Mouse (Mus musculus) stomach, postnatal 0 days (tissue): ENCODE data around the gene Dbh. TPM values are rescaled to one million over a fixed set of nuclear protein-coding genes. Genes with fewer than 3 reads are reported as not detected.

Source experiments
- ATAC-seq: fragments of 200-750 bp; cut with Nextera tagmentation; 2 replicates; pipeline ENCODE4 v1.8.0; 2017; ENCODE audit not compliant: low FRiP score, low TSS enrichment
- DNase-seq: peaks from one replicate; pipeline ENCODE4 v3.0.0-alpha.2; 2016; ENCODE audit warnings: low spot score
- H3K27ac ChIP-seq: fragments of 300-500 bp; sonication (generic); replicated peaks from 2 replicates; pipeline ENCODE4 v1.5.1; 2014; ENCODE audit warnings: mild to moderate bottlenecking, control low read depth
- H3K27me3 ChIP-seq: fragments of 300-500 bp; sonication (generic); 2 replicates; pipeline ENCODE4 v1.6.1; 2014; ENCODE audit warnings: low read length; ENCODE audit not compliant: control insufficient read depth, insufficient read depth
- H3K36me3 ChIP-seq: fragments of 300-500 bp; sonication (generic); 2 replicates; pipeline ENCODE4 v1.6.1; 2014; ENCODE audit warnings: low read length, mixed read lengths; ENCODE audit not compliant: control insufficient read depth, insufficient read depth
- H3K4me1 ChIP-seq: fragments of 300-500 bp; sonication (generic); replicated peaks from 2 replicates; pipeline ENCODE4 v1.6.1; 2014; ENCODE audit warnings: antibody characterized with exemption; ENCODE audit not compliant: control insufficient read depth, insufficient read depth
- H3K4me2 ChIP-seq: fragments of 300-500 bp; sonication (generic); replicated peaks from 2 replicates; pipeline ENCODE4 v1.6.1; 2014; ENCODE audit warnings: low read depth, mild to moderate bottlenecking, control low read depth, moderate library complexity
- H3K4me3 ChIP-seq: fragments of 300-500 bp; sonication (generic); 2 replicates; pipeline ENCODE4 v1.5.1; 2014; ENCODE audit warnings: low read depth, low read length, control low read depth
- H3K9ac ChIP-seq: fragments of 300-500 bp; sonication (generic); 2 replicates; pipeline ENCODE4 v1.6.1; 2014; ENCODE audit warnings: mild to moderate bottlenecking, low read length, control low read depth, mixed read lengths
- H3K9me3 ChIP-seq: fragments of 300-500 bp; sonication (generic); 2 replicates; pipeline ENCODE4 v1.6.1; 2016; ENCODE audit warnings: low read length; ENCODE audit not compliant: control insufficient read depth
- CTCF ChIP-seq: IDR thresholded peaks from 2 replicates; pipeline ENCODE4 v1.5.1; 2016; ENCODE audit warnings: antibody characterized with exemption, low read depth, mild to moderate bottlenecking, moderate library complexity
- EP300 ChIP-seq: optimal IDR thresholded peaks from 2 replicates; pipeline ENCODE3; 2016; ENCODE audit warnings: antibody characterized with exemption
- WGBS: fragments of 180-500 bp; shearing (Covaris S2); extraction: QIAGEN DNeasy Blood & Tissue Kit; methylation state at CpG from one replicate; pipeline ENCODE4 v1.1.7; 2014; 5-methylcytosine and 5-hydroxymethylcytosine counted together
- polyA plus RNA-seq: library from polyadenylated mRNA; unstranded; fragments of >200 nt; fragmentation: Nextera tagmentation; extraction: Ambion mirVana; gene quantifications from 2 replicates; pipeline ENCODE4 v1.2.1, GENCODE M21; 2015

Gene Dbh
- polyA plus RNA-seq, 1 experiment from 2014 or later: 0.13 TPM

GRCm38 (mm10) chr2:27166999-27167398 lies 2.0 kb downstream of the Dbh start:
- DNase-seq (no peak), ATAC-seq (no peak)
- Histone ChIP-seq H3K9me3 (no peaks in the 10 kb centered on the region), H3K4me2 (no peak overlapping the region), H3K4me3 (no peak overlapping the region), H3K4me1 (no peaks in the 10 kb centered on the region), H3K9ac (no peak overlapping the region), H3K36me3 (no peaks in the 10 kb centered on the region), H3K27ac (no peak overlapping the region), H3K27me3 (no peaks in the 10 kb centered on the region)
- TF ChIP-seq EP300 (no peak), CTCF (no peak; the same call in 1 of the 2 replicates)
- 7% methylated on average over 2 of the region's 2 CpGs for WGBS

DNA sequence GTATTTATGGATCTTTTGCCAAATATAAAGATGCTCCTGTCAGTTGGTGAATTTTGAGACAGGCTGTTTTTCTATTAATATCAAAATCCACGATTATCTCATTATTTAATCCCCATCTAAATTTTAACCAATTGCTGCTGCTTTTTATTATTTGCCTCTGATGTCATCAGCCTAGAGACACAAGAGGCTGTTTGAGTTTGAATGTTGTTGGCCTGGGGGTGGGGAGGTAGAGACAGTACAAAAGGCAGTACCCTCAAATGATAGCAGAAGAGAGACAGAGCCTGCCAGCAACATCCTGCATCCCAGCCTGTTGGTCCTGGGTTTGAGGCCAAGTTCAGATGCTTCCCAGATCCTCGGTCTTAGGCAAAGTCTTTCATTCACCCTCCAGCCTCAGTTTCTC lies 9.2 kb downstream of the Dbh start:
- no peak for DNase-seq
- 76% methylated on average over 2 of the region's 2 CpGs for WGBS
- Histone ChIP-seq H3K36me3 (no peaks in the 10 kb centered on the region), H3K4me2 (no peak overlapping the region), H3K9me3 (no peaks in the 10 kb centered on the region), H3K27ac (no peak overlapping the region), H3K27me3 (no peaks in the 10 kb centered on the region), H3K4me1 (no peaks in the 10 kb centered on the region), H3K4me3 (no peak overlapping the region), H3K9ac (no peak overlapping the region)
- TF ChIP-seq CTCF (no peak), EP300 (no peak)
- no peak for ATAC-seq

DNA sequence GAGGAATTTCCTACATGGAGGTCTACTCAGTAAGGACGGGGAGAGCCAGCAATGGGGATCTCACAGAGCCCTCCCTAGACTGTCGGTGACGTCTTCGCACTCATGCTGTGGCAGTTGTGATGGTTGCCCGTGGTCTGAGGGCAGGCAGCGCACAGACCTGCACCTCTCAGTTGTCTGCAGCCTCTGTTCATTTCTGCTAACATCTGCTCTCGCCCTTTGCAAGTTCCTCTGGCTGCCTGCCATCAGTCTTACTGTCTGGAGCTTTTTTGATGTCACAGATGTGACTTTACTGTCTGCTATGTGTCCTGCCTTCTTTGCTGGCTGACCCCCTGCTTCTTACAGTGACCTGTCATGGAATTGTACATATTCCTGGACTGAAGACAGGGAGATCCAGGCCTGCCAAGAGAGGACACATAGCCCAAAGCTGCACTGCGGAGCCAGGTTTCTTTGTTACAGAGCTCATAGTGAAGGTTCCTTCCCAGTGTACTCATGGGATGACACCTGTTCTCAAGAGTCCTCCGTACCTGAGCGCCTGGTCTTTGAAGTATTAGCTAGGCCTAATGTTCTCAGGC lies 10.7 kb downstream of the Dbh start:
- H3K4me3 ChIP-seq: no peak overlapping the region
- no peak overlapping the region for H3K27ac ChIP-seq
- no peak overlapping the region for H3K4me2 ChIP-seq
- H3K9me3 ChIP-seq: no peaks in the 10 kb centered on the region
- no peaks in the 10 kb centered on the region for H3K36me3 ChIP-seq
- 67% methylated on average over 10 of the region's 10 CpGs for WGBS
- no peaks in the 10 kb centered on the region for H3K27me3 ChIP-seq
- H3K9ac ChIP-seq: no peak overlapping the region
- TF ChIP-seq CTCF: no peak
- no peak for TF ChIP-seq EP300
- no peaks in the 10 kb centered on the region for H3K4me1 ChIP-seq
- no peak for ATAC-seq
- DNase-seq: no peak

GRCm38 (mm10) chr2:27179101-27179500 lies 14.1 kb downstream of the Dbh start:
- TF ChIP-seq EP300: no peak
- no peak for TF ChIP-seq CTCF

DNA sequence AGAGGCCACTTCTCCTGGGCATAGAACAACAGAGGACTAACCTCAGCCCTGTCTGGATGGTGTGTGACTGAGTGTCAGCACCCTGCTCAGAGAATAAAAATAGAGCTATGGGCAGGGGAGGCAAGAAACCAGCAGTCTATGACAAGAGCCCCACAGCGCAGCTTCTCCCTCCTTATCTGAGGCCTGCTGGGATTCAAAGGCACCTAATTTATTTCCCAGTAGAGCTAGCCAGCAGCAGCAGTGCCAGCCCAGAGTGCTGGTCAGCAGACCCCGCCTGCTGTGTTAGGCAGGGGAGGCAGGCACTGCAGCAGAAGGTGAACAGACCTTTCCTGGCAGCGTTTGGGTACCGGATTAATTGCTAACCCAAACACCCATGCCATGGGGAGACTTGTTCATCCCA lies 16.9 kb downstream of the Dbh start:
- no peak overlapping the region for H3K4me2 ChIP-seq
- no peak overlapping the region for H3K4me3 ChIP-seq
- H3K4me1 ChIP-seq: no peaks in the 10 kb centered on the region; the same call in 1 of the 2 replicates
- H3K27ac ChIP-seq: no peak overlapping the region
- ATAC-seq: no peak
- H3K36me3 ChIP-seq: no peaks in the 10 kb centered on the region
- H3K9ac ChIP-seq: no peak overlapping the region
- H3K27me3 ChIP-seq: no peaks in the 10 kb centered on the region
- H3K9me3 ChIP-seq: no peaks in the 10 kb centered on the region
- no peak for TF ChIP-seq CTCF
- TF ChIP-seq EP300: no peak
- DNase-seq: no peak
- WGBS: 40% methylated on average over 4 of the region's 4 CpGs

More at GRCm38 (mm10) chr2:27179101-27179500, 14.1 kb downstream of the Dbh start:
- WGBS: 47% methylated on average over 8 of the region's 8 CpGs
- H3K4me2 ChIP-seq: no peak overlapping the region
- H3K9ac ChIP-seq: no peak overlapping the region
- H3K27ac ChIP-seq: no peak overlapping the region
- no peaks in the 10 kb centered on the region for H3K36me3 ChIP-seq
- peak; percentile 25; the same call in 1 of the 2 replicates for ATAC-seq
- H3K9me3 ChIP-seq: no peaks in the 10 kb centered on the region
- DNase-seq: no peak
- no peaks in the 10 kb centered on the region; the same call in 1 of the 2 replicates for H3K4me1 ChIP-seq
- H3K27me3 ChIP-seq: no peaks in the 10 kb centered on the region
- H3K4me3 ChIP-seq: no peak overlapping the region

GRCm38 (mm10) chr2:27183734-27184133 lies 18.7 kb downstream of the Dbh start:
- no peak overlapping the region for H3K27ac ChIP-seq
- peak; percentile 68 for ATAC-seq
- peak; percentile 29 for DNase-seq

More at GRCm38 (mm10) chr2:27183734-27184133, 18.7 kb downstream of the Dbh start:
- WGBS: 41% methylated on average over 12 of the region's 12 CpGs
- Histone ChIP-seq H3K4me2 (no peak overlapping the region), H3K4me1 (no peaks in the 10 kb centered on the region; the same call in 1 of the 2 replicates), H3K27me3 (no peaks in the 10 kb centered on the region), H3K4me3 (no peak overlapping the region), H3K9ac (no peak overlapping the region), H3K36me3 (no peaks in the 10 kb centered on the region), H3K9me3 (no peaks in the 10 kb centered on the region)
- TF ChIP-seq EP300 (no peak), CTCF (no peak)
